Mouse (Mus musculus) E14TG2a.4 (cell line): ENCODE data around the gene H2-Ob.

ENCODE experiments used
- H3K27me3 ChIP-seq: 2 replicates; pipeline ENCODE4 v1.6.1; 2014; ENCODE audit warnings: low read length, control low read depth; ENCODE audit not compliant: insufficient read depth
- H3K36me3 ChIP-seq: 2 replicates; pipeline ENCODE4 v1.6.1; 2014; ENCODE audit warnings: low read length, control low read depth; ENCODE audit not compliant: insufficient read depth
- H3K4me1 ChIP-seq: replicated peaks from 2 replicates; pipeline ENCODE4 v1.6.1; 2014; ENCODE audit warnings: low read depth, low read length, control low read depth
- H3K4me3 ChIP-seq: replicated peaks from 2 replicates; pipeline ENCODE4 v1.5.1; 2014; ENCODE audit warnings: mild to moderate bottlenecking, low read length
- H3K9me3 ChIP-seq: 2 replicates; pipeline ENCODE4 v1.6.1; 2014; ENCODE audit warnings: low read length, control low read depth
- CTCF ChIP-seq: conservative IDR thresholded peaks from 2 replicates; pipeline ENCODE4 v1.5.1; 2014; ENCODE audit warnings: low read length
- NANOG ChIP-seq: IDR thresholded peaks from 2 replicates; pipeline ENCODE4 v1.6.1; 2014; ENCODE audit warnings: borderline replicate concordance, low read length, mixed read lengths
- POU5F1 ChIP-seq: IDR thresholded peaks from 2 replicates; pipeline ENCODE4 v1.6.1; 2014; ENCODE audit warnings: low read length, borderline replicate concordance

Gene H2-Ob

DNA sequence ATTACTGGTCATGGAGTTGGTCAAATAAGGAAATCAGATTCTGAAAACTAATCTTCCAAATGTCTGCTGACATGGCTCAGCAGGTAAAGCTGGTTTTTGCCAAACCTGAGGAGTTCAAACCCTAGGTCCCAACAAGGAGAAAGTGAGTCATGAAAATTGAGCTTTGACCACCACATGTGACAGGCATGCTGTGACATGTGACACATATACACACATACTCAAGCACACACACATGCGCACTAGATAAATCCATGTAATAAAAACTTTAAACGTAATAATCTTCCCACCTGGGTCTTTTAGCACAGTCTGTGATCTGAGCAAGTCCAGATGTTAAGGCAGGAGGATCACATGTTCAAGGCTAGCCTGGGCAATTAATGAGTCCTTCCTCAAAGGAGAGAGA lies 65.1 kb downstream of the H2-Ob start:
- TF ChIP-seq NANOG, result no peak
- no peak for TF ChIP-seq POU5F1
- no peak for TF ChIP-seq CTCF
- H3K4me1 ChIP-seq, result peaks cover 8% of the 10 kb centered on the region
- 0 out of 2 replicates have a peak, but pooled peaks cover 3% of the 10 kb centered on the region for H3K27me3 ChIP-seq
- no peaks in the 10 kb centered on the region for H3K36me3 ChIP-seq
- H3K4me3 ChIP-seq, result no peak overlapping the region
- no peaks in the 10 kb centered on the region for H3K9me3 ChIP-seq
